Mouse (Mus musculus): Measurements from ENCODE around the gene Btbd35f13.
"Not testable (repeated sequence)": the region's sequence is repeated elsewhere in the genome, so short reads cannot be mapped to it uniquely, and the experiment has no call there.

Btbd35f13 gene

GRCm38 (mm10) chrX:33656872-33657271 lies at the start of gene Btbd35f13:
Gene Btbd35f13 (plus strand): TSS chrX:33657172.
- not testable (repeated sequence) for ATAC-seq (ENCODE audit: insufficient number of reproducible peaks, low FRiP score, low TSS enrichment)

GRCm38 (mm10) chrX:33702249-33702648 lies 45.3 kb downstream of the Btbd35f13 start, which contains the start of gene Btbd35f14:
Gene Btbd35f14 (minus strand): TSS chrX:33702349.
- not testable (repeated sequence) for ATAC-seq (ENCODE audit: insufficient number of reproducible peaks, low FRiP score, low TSS enrichment)

Measured in cerebellum, adult (tissue).